Mouse (Mus musculus): ENCODE data around the gene Vopp1.

Gene Vopp1

DNA sequence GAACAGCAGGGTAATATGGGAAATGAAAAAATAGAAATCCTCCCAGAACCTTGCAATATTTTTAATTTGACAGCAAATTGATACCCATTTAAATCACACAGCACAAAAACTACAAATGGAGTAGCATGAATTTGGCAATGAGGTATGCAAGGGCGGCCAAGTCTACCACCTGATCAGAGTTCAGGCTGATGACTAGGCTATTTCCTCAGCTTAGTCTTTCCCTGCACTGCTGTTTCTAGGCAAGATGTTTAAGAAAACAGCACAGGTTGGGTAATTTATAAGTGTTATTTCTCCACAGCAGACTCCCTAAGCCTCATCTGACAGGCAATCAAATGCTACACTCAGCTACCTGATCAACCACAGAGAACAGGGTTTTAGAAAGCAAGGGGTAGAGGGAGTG lies 40.7 kb downstream of the Vopp1 start:
- no peak for DNase-seq (ENCODE audit: low spot score)

DNA sequence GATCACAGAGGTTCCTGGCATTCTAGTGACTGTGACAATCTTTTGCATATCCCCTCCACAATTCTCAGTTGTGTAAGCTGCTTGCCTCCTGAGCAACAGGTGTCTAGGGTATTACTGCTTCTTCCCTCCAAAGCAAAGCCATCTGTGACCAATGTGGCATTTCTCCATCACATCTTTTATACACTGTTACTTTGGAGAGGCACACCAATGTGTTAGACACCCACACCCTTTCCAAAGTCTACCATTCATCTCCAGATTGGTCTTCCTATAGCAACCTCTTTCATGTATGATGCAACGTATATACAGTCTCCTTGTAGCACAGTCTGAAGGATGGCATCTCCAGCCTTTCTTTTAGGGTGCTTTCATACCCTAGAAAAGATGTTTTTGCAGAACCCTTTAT lies 42.3 kb downstream of the Vopp1 start:
- no peak for DNase-seq (ENCODE audit: low spot score)

DNA sequence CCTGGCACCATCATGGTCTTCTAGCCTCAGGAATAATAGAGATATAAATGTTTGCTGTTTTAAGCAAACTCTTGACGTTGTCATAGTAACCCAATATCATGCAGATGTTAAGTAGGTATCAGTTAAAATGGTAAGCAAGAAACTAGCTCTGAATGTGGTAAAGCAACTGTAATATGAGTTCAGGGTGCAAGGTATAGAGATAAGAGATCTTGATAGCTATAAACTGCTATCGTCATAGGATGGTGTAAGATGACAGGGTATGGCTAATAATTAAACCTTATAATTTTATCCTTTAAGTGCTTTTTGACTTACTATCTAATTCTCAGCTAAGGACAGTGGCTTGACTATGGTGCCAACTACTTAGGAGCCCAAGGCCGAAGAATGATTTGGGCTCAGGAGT lies 44.6 kb downstream of the Vopp1 start:
- DNase-seq (ENCODE audit: low spot score) = no peak

DNA sequence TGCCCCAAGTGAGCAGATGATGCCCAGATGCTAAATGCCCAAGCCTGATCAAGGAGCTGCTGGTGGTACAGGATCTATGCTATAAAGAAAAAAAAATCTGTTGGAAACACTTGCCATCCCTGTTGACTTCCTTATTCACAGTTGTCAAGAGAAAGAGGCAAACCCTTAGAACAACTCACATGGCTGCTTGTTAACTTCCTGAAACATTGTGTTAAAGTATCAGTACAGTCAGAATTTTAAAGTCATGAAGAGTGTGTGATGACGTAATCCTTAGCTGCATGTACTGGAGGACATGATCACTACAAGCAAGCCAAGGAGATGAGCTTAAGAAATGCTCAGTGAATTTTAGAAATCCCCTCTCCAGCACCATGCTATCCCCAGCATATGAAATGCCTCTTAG lies 51.2 kb downstream of the Vopp1 start:
- no peak for DNase-seq (ENCODE audit: low spot score)

DNA sequence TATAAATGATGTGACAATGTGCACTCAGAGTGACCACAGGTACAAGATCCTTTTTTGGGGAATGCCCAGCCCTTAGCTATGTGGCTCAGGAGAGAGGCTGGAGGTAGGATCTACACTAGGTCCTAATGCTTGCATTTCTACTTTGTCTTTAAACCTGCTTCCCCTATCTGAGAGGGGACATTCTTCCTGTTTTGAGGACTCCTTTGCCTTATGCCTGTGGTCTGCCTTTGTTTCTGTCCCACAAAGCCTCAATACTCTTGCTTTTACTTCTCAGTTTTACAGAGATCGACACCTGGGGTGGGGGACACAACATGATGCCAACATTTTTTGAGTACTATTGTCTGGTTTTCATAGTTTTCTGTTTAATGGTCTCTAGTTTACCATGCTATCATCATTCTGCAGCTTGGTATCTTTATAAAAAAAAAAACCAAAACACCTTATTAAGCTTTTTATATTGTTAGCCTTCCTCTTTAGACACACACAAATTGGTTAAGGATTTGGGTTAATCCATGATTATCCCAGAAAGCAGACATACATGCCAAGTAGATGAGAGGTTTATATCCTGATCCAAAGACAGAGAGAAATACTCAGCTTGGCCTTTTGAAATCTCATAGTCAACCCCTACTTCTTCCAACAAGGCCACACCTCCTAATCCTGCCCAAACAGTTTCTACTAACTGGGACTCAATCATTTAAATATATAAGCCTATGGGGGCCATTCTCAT lies 54.3 kb downstream of the Vopp1 start:
- DNase-seq (ENCODE audit: low spot score) = no peak

DNA sequence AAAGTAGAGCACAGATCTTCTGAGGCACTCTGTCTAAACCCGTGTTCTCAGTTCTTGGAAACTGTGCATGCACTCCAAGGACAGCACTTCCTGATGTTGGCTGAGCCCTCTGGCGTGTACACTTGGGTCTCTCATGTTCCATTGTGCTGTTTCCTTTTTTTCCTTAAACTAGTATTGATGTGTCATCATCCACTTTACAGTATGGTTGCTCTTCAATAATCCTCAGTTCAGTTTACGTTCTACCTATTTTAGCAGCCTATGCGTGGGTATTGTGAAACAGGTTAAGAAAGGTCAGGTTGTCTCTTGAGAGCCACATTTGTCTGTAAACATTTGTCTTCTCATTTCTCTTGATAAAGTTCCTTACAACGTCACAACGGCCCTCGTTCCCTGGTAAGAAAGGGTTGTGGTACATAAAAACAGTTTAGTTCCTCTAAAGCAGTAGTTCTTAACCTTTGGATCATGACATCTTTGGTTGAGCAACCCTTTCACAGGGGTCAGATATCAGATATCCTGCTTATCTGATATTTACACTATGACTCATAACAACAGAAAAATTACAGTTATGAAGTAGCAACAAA lies 55.9 kb downstream of the Vopp1 start:
- DNase-seq (ENCODE audit: low spot score) = peak; percentile 14

DNA sequence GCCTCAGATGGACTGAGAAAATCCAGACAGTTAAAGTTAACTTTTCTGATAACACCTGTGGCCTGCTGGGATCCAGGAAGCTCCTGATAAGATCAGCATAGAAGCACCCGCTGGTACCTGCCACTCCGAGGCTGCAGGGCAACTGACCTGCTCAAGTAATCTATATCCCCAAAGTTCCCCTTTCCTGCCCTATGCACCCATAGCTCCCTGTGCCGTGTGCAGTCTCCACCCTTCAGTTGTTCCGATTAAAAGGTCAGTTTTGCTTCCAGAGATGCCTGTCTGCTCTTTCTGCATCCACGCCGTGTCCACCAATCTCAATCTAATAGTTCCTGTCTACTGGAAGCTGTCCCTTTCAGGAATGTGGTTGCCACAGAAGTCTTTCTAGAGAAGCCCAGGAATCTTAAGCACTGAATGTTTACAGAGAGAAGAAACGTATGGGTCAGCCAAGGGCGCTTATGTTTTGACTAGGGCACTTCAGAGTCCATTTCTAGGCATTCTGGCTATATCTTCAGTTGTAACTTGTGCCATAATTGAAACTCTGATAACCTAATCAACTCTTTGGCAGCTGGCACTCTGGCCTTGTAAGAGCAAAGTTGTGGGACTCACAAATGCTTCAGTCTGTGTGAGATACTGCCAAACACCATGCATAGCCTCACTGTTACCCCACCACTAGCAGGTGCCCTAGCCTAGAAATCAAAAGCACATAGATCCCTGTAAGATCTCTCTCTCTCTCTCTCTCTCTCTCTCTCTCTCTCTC lies 57.7 kb downstream of the Vopp1 start:
- DNase-seq (ENCODE audit: low spot score) = no peak

DNA sequence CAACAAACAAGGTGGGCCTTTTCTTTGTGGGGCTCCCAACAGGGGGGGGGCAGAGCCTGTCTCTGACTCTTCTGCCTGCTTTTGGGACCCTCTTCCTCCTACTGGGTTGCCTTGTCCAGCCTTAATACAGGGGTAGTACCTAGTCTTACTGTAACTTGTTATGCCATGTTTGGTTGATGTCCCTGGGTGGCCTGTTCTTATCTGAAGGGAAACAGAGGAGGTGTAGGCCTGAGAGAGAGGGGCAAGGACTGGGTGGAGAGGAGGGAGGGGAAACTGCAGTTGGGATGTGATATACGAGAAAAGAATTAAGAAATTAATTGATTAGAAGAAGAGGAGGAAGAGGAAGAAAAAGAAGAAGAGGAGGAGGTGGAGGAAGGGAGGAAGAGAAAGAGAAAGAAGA lies 58.7 kb downstream of the Vopp1 start:
- DNase-seq (ENCODE audit: low spot score) = no peak

DNA sequence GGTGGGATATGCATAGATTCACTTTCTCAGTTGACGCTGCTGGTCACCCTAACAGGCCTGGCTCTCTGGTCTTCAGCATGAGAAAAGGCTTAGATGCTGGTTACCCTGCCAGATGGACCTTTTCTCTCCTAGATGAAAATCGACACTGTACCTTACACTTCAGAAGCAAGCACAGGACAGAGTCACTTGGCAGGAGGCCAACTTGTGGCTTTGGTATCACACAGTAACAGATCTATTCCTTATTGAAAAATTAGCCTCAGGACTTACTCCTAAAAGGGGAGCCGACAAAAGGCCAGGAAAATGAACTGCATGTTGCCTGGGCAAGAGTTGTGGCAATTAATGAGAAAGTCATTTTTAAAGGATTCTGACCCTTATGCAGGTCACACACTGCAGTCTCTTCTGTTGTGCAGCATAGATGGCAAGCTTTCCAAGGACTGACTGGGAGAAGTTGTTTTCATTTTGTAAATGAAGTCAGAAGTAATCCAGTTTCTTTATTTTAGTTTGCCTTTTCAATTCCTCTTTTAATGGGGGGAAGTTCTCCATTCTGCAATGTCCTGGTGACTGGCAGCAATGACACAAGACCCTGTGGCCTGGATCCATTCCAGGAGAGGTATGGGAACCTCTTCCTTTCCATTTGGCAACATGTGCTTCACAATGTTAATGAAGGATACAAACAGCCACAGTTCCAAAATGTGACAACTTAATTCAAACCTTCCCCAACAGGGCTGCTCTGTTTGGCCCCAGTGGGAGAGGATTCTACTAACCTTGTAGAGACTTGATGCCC lies 59.7 kb downstream of the Vopp1 start:
- DNase-seq (ENCODE audit: low spot score) = peak; percentile 49

DNA sequence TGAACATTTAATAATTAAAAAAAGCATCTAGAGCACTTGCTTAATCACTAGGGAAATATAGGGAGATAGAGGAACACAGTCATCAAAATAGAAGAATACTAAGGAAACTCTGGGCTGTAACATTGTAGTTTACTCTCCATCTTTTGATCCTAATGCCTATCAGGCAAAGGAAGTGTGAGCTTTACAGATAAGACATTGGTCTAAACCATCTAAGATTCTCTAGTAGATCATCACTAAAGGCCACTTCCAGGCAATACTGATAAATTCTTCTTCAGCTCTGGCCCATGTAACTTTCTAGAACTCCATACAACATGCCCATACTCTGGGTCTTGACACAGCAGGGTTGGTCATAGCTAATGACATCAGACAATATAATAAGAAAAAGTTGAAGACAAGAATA lies 61.9 kb downstream of the Vopp1 start:
- no peak for DNase-seq (ENCODE audit: low spot score)

DNA sequence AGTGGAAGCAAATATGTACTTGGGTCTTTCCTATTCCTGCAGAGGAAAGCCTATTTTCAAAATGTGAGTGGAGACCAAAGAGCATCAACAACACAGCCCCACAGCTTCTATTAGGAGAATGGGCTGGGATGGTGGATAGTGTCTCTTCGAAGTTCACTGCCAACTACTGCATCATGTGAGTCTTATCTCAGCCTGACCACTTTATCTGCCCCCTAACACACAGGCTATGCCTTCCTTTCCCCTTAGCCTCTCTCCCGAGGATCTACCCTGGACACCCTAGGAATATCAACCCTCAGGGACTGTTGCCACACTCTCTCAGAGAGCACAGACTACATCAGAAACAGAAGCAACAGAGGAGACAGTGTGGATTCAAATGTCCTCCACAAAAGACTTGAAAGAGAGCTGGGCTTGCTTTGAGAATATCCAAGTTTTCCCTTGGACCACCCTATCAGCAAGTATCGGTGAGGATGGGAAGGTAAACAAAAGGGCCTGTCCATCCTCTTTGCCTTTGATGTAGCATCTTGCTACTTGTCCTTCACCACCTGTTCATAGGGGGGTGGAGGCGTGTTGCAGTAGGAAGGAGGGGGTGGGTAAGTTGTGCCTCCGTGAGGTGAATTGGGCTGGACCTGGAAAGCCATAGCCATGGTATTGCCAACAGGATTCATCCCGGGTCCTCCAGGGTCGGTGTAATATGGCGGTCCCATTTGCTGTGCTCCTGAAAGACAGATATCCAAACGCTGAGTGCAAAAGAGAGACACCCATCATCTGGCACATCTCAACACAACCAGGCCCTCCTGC lies 70.8 kb downstream of the Vopp1 start:
- DNase-seq (ENCODE audit: low spot score) = no peak

DNA sequence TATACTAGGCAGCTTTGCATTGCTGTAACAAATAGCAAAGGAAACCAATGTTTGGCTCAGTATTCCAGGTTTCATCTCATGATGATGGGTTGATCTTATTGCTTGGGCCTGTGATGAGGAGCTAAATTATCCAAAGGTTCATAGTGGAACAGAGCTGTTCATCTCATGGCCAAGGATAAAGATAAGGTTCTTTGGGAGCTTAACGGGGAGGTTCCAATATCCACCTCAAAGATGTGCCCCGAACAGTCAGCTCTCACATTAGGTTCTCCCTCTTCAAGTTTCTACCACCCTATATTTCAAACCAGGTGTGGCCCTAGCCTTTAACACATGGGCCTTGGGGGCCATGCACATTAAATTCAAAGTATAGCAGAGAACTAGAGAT lies 79.2 kb downstream of the Vopp1 start:
- no peak for DNase-seq (ENCODE audit: low spot score)

DNA sequence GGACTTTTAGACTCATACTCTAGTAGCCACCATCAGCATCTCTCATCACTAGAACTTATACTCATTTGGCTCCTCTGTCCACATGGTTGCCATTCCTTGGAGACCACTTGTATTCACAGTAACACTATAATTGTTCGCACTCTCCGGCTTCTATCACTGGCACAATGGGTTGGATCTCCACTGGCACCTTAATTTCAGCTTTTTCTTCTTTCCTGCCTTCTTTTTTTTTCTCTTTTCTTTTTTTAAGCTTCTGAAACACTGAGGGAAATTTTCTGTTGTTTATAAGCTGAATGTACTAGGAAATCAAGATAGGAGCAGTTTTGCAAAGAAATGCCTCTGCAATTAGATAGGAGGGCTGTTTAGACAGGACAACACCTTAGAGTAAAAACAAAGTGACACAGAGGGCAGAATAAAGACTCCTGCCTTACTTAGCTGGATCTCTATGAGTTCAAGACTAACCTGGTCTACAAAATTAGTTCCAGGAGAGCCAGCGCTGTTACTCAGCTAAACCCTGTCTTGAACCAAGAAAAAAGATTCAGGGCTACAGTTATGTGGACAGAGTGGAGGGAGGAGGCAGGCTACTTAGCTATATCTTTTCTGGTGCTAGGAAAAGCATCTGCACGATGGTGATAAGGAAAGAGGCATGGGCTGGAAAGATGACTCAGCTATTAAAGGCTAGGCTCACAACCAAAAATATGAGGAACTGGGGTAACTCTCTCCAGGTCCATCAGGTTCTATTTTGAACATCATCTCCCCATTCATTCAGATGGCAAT lies 79.8 kb downstream of the Vopp1 start:
- no peak for DNase-seq (ENCODE audit: low spot score)

DNA sequence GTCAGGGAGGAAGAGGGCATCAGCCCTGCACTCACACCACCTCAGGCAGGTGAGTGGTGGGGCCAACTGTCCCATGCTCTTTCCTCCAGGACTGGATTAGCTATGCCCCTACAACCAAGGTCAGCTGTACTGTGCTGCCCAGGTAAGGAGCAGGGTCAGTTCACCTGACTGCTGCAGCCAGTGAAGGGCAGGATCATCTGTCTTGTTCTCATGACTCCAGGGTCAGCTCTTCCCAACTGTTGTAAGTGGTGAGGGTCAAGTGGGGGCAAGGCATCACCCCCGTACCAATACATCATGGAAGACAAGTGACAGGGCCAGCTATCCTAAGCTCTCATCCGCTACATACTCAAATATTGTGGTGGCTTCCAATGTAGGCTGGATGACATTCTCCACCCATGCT lies 80.8 kb downstream of the Vopp1 start:
- no peak for DNase-seq (ENCODE audit: low spot score)

DNA sequence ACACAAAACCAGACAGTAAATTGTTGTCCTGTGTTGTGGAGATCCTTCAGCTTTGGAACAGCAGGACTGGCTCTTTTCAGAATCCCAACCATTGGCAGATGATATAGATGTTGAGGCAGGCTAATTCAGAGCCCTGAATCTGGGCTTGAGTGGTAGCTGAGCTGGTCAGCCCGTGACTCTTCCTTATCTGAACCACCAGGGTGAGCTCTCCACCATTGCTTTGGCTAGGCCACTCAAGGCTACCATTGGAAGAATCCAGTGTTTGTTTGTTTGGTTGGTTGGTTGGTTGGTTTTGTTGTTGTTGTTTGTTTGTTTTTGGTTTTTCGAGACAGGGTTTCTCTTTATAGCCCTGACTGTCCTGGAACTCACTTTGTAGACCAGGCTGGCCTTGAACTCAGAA lies 81.6 kb downstream of the Vopp1 start:
- DNase-seq (ENCODE audit: low spot score) = peak; percentile 10

DNA sequence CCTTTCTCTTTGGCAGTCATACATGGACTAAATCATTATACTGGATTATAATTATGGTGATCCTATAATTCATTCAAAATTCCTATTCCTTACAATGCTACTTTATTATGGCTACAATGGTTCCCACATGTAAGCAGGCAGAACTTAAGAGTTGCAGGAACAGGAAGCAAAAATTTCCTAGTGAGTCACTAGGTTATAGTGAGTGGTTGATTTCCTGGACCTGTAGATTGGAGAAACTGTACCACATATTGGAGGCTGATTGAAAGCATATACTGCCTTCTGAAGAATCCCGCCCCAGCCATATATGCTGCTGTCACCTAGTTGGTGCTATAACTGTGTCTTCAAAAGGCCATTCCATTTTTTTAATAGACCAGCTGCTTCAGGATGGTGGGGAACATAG lies 82.2 kb downstream of the Vopp1 start:
- no peak for DNase-seq (ENCODE audit: low spot score)

DNA sequence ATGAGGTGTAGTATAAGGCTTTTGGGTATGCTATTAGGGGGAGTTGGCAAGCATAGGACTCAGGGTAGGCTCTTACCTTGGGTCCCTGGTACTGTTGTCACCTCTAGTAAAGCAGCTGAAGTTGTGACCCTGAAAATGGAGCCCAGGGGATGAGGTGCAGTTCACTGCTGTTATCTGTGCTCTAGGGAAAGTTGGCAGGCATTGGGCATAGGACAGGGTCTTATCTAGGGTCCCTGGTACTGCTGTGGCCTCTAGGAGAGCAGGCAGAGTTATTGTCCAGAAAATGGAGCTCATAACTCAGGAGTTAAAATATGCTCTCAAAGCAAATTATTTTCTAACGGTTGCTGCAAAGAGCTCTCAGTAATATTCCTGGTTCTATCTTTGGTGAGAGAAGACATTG lies 103.6 kb downstream of the Vopp1 start:
- no peak for DNase-seq (ENCODE audit: low spot score)

DNA sequence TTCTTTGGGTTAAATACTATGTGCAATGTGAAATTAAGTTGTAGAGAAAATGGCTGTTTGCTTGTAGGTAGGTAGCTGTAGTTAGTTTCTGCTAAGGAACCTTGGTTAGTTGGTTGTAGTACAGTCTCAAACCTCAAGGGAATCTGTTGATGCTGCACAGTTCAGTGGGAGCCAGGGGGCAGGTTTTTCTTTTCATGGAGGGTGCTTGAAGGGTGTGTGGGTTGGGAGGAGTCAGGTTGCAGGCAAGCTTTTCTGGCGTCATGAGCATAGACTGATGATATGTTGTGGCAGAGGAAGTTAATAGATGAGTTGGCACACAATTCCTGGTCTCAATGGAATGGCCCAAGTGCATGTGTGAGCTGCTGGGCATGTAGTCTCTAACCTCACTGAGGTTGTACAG lies 113.2 kb downstream of the Vopp1 start:
- DNase-seq (ENCODE audit: low spot score) = no peak

DNA sequence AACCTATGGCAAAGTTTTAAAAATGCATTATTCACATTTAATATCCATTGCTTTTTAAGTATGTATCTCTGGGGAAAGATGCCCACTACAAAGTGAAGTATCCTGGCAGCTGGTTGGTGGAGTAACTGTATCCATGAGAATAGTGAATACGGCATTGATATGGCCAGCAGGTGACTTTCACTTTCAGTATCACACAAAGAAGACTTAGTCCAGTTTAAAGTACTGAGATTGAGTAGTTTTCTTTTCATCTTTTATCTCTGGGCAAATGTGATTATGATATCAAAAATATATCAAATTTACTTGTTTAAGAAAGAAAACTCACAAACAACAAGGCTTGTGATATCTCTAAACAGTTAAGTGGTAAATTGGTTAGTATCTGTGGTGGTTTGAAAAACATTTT lies 118.2 kb downstream of the Vopp1 start:
- peak; percentile 22 for DNase-seq (ENCODE audit: low spot score)

DNA sequence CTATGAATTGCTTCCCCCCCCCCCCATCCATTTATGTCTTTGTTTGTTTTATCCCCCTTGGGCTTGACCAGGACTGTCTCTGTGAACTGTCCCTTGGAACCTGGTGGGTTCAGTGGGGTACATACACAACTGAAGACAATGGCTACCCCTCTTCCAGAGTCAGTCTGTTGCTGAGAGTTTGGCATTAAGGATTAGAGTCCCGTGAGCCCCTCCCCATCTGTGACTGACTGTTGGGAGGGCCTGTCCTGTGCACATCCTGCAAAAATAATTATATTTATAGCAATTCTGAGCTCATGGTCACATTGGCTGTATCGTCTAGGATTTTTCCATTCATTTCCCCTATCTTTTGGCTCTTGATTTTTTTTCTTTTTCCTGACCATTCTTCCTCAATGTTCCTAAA lies 121.3 kb downstream of the Vopp1 start:
- peak; percentile 5 for DNase-seq (ENCODE audit: low spot score)
